Comparison of ENCODE assay signal across 8 mouse cellular contexts in genomic region chr11:94936045-94936444, GRCm38 (mm10). TPM values are rescaled to one million over a fixed set of nuclear protein-coding genes. Genes with fewer than 3 reads are reported as not detected.
A peak's percentile ranks its signal among the peaks of the same experiment; 100 is the strongest.
DNase-seq lines count a peak whose midpoint lies in the region; ATAC-seq and TF ChIP-seq lines count a peak whose summit lies in the region.

TSS of gene Col1a1 (plus strand) at chr11:94936224.

- H3K9me3 ChIP-seq in neural tube, embryonic 11.5 days (ENCODE audit: control insufficient read depth, low read length) = no peaks in the 10 kb centered on the region
- no peaks in the 10 kb centered on the region for H3K9me3 ChIP-seq in forebrain, postnatal 0 days (ENCODE audit: low read length)
- no peaks in the 10 kb centered on the region for H3K9me3 ChIP-seq in hindbrain, embryonic 12.5 days (replicated peaks)
- no peaks in the 10 kb centered on the region for H3K9me3 ChIP-seq in neural tube, embryonic 13.5 days

- peak; percentile 35 for DNase-seq in neural tube, embryonic 11.5 days (ENCODE audit: low spot score)
- no peak for DNase-seq in neural tube, embryonic 10.5 days (ENCODE audit: extremely low spot score, low spot score)
- no peak for DNase-seq in forebrain, postnatal 0 days
- no peak for DNase-seq in liver, adult 2 months (ENCODE audit: extremely low read depth, low read depth, low spot score)
- no peak for DNase-seq in T-cell, adult 2 months (ENCODE audit: low spot score)
- DNase-seq in c-Kit-positive CD71-positive TER-119-positive erythroid progenitor cells, embryonic 14.5 days (ENCODE audit: low spot score) = no peak

- H3K27me3 ChIP-seq in neural tube, embryonic 11.5 days (ENCODE audit: control insufficient read depth, insufficient read depth, low read length) = peaks cover 36% of the 10 kb centered on the region
- peaks cover 36% of the 10 kb centered on the region for H3K27me3 ChIP-seq in forebrain, postnatal 0 days (ENCODE audit: insufficient read depth, low read length)
- peaks cover 87% of the 10 kb centered on the region for H3K27me3 ChIP-seq in hindbrain, embryonic 12.5 days
- H3K27me3 ChIP-seq in liver, adult 2 months (ENCODE audit: control insufficient read depth, insufficient read depth, low read length) = 0 out of 2 replicates have a peak, but pooled peaks cover 2% of the 10 kb centered on the region
- H3K27me3 ChIP-seq in neural tube, embryonic 13.5 days = peaks cover 84% of the 10 kb centered on the region

- H3K4me2 ChIP-seq in neural tube, embryonic 11.5 days (ENCODE audit: low read depth) = peak within 1 kb of the TSS; percentile 32
- peak within 1 kb of the TSS; percentile 53 for H3K4me2 ChIP-seq in forebrain, postnatal 0 days (ENCODE audit: low read depth)
- H3K4me2 ChIP-seq in hindbrain, embryonic 12.5 days (replicated peaks) = peak within 1 kb of the TSS; percentile 58
- H3K4me2 ChIP-seq in neural tube, embryonic 13.5 days = peak within 1 kb of the TSS; percentile 59

- 0 out of 2 replicates have a peak within 1 kb of the TSS, but pooled peaks have one; percentile 20 for H3K27ac ChIP-seq in neural tube, embryonic 11.5 days (ENCODE audit: low read depth, low read length)
- H3K27ac ChIP-seq in forebrain, postnatal 0 days (ENCODE audit: low read depth, low read length) = no peak within 1 kb of the TSS
- peak within 1 kb of the TSS; percentile 44; the same call in 1 of the 2 replicates for H3K27ac ChIP-seq in hindbrain, embryonic 12.5 days
- no peak within 1 kb of the TSS for H3K27ac ChIP-seq in liver, adult 2 months (replicated peaks; ENCODE audit: insufficient read depth, low read depth, low read length)
- peak within 1 kb of the TSS; percentile 18; the same call in 1 of the 2 replicates for H3K27ac ChIP-seq in neural tube, embryonic 13.5 days (replicated peaks)

- ATAC-seq in neural tube, embryonic 11.5 days (ENCODE audit: insufficient read depth, low FRiP score, low TSS enrichment) = no peak
- no peak for ATAC-seq in forebrain, postnatal 0 days
- ATAC-seq in hindbrain, embryonic 12.5 days (ENCODE audit: low FRiP score) = no peak
- no peak for ATAC-seq in neural tube, embryonic 13.5 days (ENCODE audit: low read depth)

- TF ChIP-seq CTCF in forebrain, postnatal 0 days (IDR thresholded peaks at IDR 0.05; ENCODE audit: low read depth) = no peak
- no peak for TF ChIP-seq CTCF in liver, adult 2 months (IDR thresholded peaks at IDR 0.05; ENCODE audit: low read depth, low read length)

- peak within 1 kb of the TSS; percentile 34 for H3K4me3 ChIP-seq in neural tube, embryonic 11.5 days (ENCODE audit: low read depth, low read length)
- H3K4me3 ChIP-seq in forebrain, postnatal 0 days (ENCODE audit: low read depth, low read length) = peak within 1 kb of the TSS; percentile 27; the same call in 1 of the 2 replicates
- H3K4me3 ChIP-seq in hindbrain, embryonic 12.5 days = peak within 1 kb of the TSS; percentile 30
- peak within 1 kb of the TSS; percentile 16 for H3K4me3 ChIP-seq in liver, adult 2 months (ENCODE audit: insufficient read depth, low read depth, low read length)
- H3K4me3 ChIP-seq in neural tube, embryonic 13.5 days = peak within 1 kb of the TSS; percentile 35

- H3K36me3 ChIP-seq in neural tube, embryonic 11.5 days (ENCODE audit: control insufficient read depth, insufficient read depth, low read length) = no peaks in the 10 kb centered on the region
- H3K36me3 ChIP-seq in forebrain, postnatal 0 days (ENCODE audit: insufficient read depth) = no peaks in the 10 kb centered on the region
- H3K36me3 ChIP-seq in hindbrain, embryonic 12.5 days = no peaks in the 10 kb centered on the region
- H3K36me3 ChIP-seq in liver, adult 2 months (ENCODE audit: control insufficient read depth, insufficient read depth, low read length) = no peaks in the 10 kb centered on the region
- no peaks in the 10 kb centered on the region for H3K36me3 ChIP-seq in neural tube, embryonic 13.5 days

- H3K9ac ChIP-seq in neural tube, embryonic 11.5 days (ENCODE audit: low read length) = peak within 1 kb of the TSS; percentile 31; the same call in 1 of the 2 replicates
- H3K9ac ChIP-seq in forebrain, postnatal 0 days = no peak within 1 kb of the TSS
- H3K9ac ChIP-seq in hindbrain, embryonic 12.5 days = peak within 1 kb of the TSS; percentile 51
- no peak within 1 kb of the TSS for H3K9ac ChIP-seq in liver, adult 2 months (ENCODE audit: low read depth, low read length)
- peak within 1 kb of the TSS; percentile 58 for H3K9ac ChIP-seq in neural tube, embryonic 13.5 days

- H3K4me1 ChIP-seq in neural tube, embryonic 11.5 days (ENCODE audit: control insufficient read depth, insufficient read depth, low read length) = no peaks in the 10 kb centered on the region
- no peaks in the 10 kb centered on the region for H3K4me1 ChIP-seq in forebrain, postnatal 0 days (ENCODE audit: insufficient read depth)
- H3K4me1 ChIP-seq in hindbrain, embryonic 12.5 days = peaks cover 22% of the 10 kb centered on the region
- no peaks in the 10 kb centered on the region for H3K4me1 ChIP-seq in liver, adult 2 months (ENCODE audit: control insufficient read depth, insufficient read depth, low read length)
- peaks cover 21% of the 10 kb centered on the region for H3K4me1 ChIP-seq in neural tube, embryonic 13.5 days (replicated peaks)

- TF ChIP-seq POLR2A in liver, adult 2 months (IDR thresholded peaks at IDR 0.05; ENCODE audit: extremely low read depth, insufficient read depth, low read length) = 0 out of 2 replicates have a peak, but pooled peaks have one; percentile 30

- no peaks in the 10 kb centered on the region for H3K79me2 ChIP-seq in liver, adult 2 months (ENCODE audit: control insufficient read depth, insufficient read depth, low read length)

- 12% methylated on average over 19 of the region's 19 CpGs for WGBS in neural tube, embryonic 11.5 days
- 15% methylated on average over 19 of the region's 19 CpGs for WGBS in forebrain, postnatal 0 days
- WGBS in hindbrain, embryonic 12.5 days = 11% methylated on average over 18 of the region's 19 CpGs
- WGBS in liver, adult 2 months = 28% methylated on average over 19 of the region's 19 CpGs
- WGBS in neural tube, embryonic 13.5 days = 11% methylated on average over 19 of the region's 19 CpGs

RNA-seq across cellular contexts. Expression of gene Col1a1, which starts in this region (rescaled TPM):
- polyA plus RNA-seq in neural tube, embryonic 11.5 days (2014; fragmentation: Nextera tagmentation; extraction: Ambion mirVana) = 111 and 128 TPM in 2 replicates
- total RNA-seq in forebrain, postnatal 0 days (2014; rRNA removed) = 26.5 and 177 TPM in 2 replicates
- 33.2 and 43.3 TPM in 2 replicates for polyA plus RNA-seq in forebrain, postnatal 0 days (2015; fragmentation: Nextera tagmentation; extraction: Ambion mirVana)
- polyA plus RNA-seq in hindbrain, embryonic 12.5 days (2016; fragmentation: Nextera tagmentation; extraction: Ambion mirVana) = 508 and 685 TPM in 2 replicates
- 1.6 and 3.3 TPM in 2 replicates for total RNA-seq in liver, adult 2 months (2014; rRNA removed)
- polyA plus RNA-seq in liver, adult 2 months (2012; rRNA removed) = 2.3 TPM in 2 replicates
- 187 and 207 TPM in 2 replicates for polyA plus RNA-seq in neural tube, embryonic 13.5 days (2015; fragmentation: Nextera tagmentation; extraction: Ambion mirVana)

Comparison
In these comparisons a context has a peak if more than half of its experiments do, and no peak if none do; other contexts are left out.
1. RNA of gene Col1a1 (polyA plus RNA-seq): 508 to 685 TPM in hindbrain, embryonic 12.5 days, 187 to 207 TPM in neural tube, embryonic 13.5 days, 111 to 128 TPM in neural tube, embryonic 11.5 days and 33.2 to 43.3 TPM in forebrain, postnatal 0 days; 2.3 TPM in liver, adult 2 months; every median in the first group is over 10 times any median in the second.
2. H3K27ac ChIP-seq: peak in neural tube, embryonic 11.5 days (single experiment), hindbrain, embryonic 12.5 days (single experiment) and neural tube, embryonic 13.5 days (single experiment); none in forebrain, postnatal 0 days (single experiment) and liver, adult 2 months (single experiment).
3. H3K9ac ChIP-seq: peak in neural tube, embryonic 11.5 days (single experiment), hindbrain, embryonic 12.5 days (single experiment) and neural tube, embryonic 13.5 days (single experiment); none in forebrain, postnatal 0 days (single experiment) and liver, adult 2 months (single experiment).
4. Peak in every context shown above with its lines, with median percentiles within 50 percentile points of each other: H3K4me2 ChIP-seq and H3K4me3 ChIP-seq.